Mouse (Mus musculus): Measurements from ENCODE around the gene Olfr1206.

DNA sequence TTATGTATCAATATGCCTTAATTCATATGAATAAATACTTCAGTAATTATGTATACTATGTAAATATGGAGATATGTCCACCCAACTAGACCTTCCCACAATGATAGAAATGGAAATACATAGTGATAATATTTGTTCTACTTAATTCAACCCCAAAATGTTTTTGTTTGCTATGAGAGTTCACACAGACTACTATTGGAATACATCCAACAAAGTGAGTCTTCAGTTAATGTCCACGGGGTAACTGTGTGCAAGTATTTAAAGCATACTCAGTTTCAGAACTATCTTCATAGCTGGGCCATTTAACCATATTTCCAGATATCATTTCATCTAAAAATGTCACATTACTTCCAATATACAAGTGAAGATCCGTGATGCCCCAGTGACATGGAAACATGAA, at the start of gene Olfr1206:
- no peak for TF ChIP-seq CTCF (IDR thresholded peaks at IDR 0.05; ENCODE audit: low read depth, low read length)
- TF ChIP-seq POLR2A (IDR thresholded peaks at IDR 0.05; ENCODE audit: extremely low read depth, insufficient read depth, low read length), result no peak

Data from liver, adult 2 months (tissue).